Mouse (Mus musculus): Measurements from ENCODE around the gene Trhr2. TPM values are rescaled to one million over a fixed set of nuclear protein-coding genes. Genes with fewer than 3 reads are reported as not detected.
A peak's percentile ranks its signal among the peaks of the same experiment; 100 is the strongest.
"Not testable (repeated sequence)": the region's sequence is repeated elsewhere in the genome, so short reads cannot be mapped to it uniquely, and the experiment has no call there.

Gene Trhr2
- polyA plus RNA-seq, 1 experiment, result 0.35 TPM

DNA sequence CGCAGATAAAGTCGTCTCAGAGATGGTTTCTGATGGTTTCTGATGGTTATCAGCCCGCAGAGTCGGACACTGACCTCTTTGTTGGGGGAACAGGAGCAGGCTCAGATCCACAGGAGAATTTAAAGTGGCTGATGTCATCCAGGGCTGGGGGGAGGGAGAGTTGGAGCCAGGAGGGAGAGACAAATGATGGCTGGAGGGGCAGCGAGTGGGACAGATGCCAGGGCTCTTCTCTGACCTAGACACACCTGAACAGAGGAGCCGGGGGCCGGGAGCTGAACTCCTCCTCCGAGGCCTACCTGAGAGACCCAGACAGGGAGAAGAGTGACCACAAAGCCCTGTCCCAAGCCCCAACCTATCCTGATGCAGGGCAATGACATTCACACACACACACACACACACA lies 31.5 kb downstream of the Trhr2 start:
- TF ChIP-seq POLR2A (IDR thresholded peaks at IDR 0.05; ENCODE audit: control insufficient read depth, extremely low read depth, insufficient read depth, low read length, poor library complexity), result no peak
- TF ChIP-seq CTCF (IDR thresholded peaks at IDR 0.05; ENCODE audit: borderline replicate concordance, control insufficient read depth, extremely low read depth, insufficient read depth, low read length, poor library complexity), result no peak
- no peak overlapping the region for H3K27ac ChIP-seq (ENCODE audit: control insufficient read depth, insufficient read depth, low read length)
- DNase-seq, result no peak
- no peak overlapping the region for H3K4me3 ChIP-seq (ENCODE audit: control insufficient read depth, insufficient read depth, low read length)
- WGBS, result 98% methylated on average over 8 of the region's 8 CpGs
- peaks cover 6% of the 10 kb centered on the region; the same call in 1 of the 2 replicates for H3K36me3 ChIP-seq (ENCODE audit: control insufficient read depth, insufficient read depth, low read length)
- no peaks in the 10 kb centered on the region for H3K27me3 ChIP-seq (ENCODE audit: control insufficient read depth, insufficient read depth, low read length)
- H3K4me1 ChIP-seq (replicated peaks; ENCODE audit: control insufficient read depth, insufficient read depth, low read length), result peaks cover 13% of the 10 kb centered on the region

DNA sequence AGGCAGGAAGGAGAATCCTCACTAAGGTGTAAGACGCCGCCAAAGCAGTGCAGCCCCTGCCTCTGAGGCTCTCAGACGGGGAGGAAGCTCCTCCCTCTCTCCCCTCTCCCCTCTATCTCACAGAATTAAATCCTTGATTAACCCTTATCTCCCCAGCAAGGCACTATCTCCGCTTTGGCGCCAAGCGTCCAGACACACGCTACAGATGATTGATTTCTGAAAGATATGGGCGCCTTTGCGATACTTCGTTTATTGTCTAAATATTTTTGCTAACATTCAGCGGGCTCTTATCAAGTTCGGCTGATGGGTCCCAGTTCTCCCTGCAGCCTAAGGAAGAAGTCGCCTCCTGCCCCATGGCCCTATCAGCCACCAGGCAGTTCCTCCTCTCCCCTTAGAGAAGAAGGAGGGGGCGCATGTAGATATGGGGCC lies 34.4 kb downstream of the Trhr2 start:
- no peak for DNase-seq
- WGBS, result 96% methylated on average over 14 of the region's 14 CpGs
- no peak for TF ChIP-seq CTCF (IDR thresholded peaks at IDR 0.05; ENCODE audit: borderline replicate concordance, control insufficient read depth, extremely low read depth, insufficient read depth, low read length, poor library complexity)
- no peak for TF ChIP-seq POLR2A (IDR thresholded peaks at IDR 0.05; ENCODE audit: control insufficient read depth, extremely low read depth, insufficient read depth, low read length, poor library complexity)
- no peaks in the 10 kb centered on the region for H3K27me3 ChIP-seq (ENCODE audit: control insufficient read depth, insufficient read depth, low read length)
- H3K36me3 ChIP-seq (ENCODE audit: control insufficient read depth, insufficient read depth, low read length), result no peaks in the 10 kb centered on the region
- H3K27ac ChIP-seq (ENCODE audit: control insufficient read depth, insufficient read depth, low read length), result no peak overlapping the region
- H3K4me3 ChIP-seq (ENCODE audit: control insufficient read depth, insufficient read depth, low read length), result no peak overlapping the region
- peaks cover 15% of the 10 kb centered on the region for H3K4me1 ChIP-seq (replicated peaks; ENCODE audit: control insufficient read depth, insufficient read depth, low read length)

DNA sequence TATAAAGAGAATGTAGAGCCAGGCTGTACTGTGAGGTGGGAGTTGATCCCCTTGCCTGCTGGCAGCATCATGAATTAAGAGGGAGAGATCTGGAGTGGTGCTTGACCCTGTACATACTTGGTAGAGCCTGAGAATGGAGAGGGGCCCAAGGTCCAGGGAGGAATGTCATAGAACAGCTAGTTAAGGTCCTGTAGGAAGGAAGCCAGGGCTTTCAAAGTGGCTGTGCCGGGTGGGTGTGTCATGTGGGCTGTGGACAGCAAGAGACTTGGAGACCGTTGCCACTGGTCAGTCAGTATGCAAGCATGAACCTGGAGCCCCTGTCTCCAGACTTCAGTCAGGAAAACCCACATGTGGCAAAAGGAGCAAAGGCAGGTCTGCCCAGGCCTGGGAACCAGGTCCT lies 35.4 kb downstream of the Trhr2 start:
- Histone ChIP-seq H3K4me3 (ENCODE audit: control insufficient read depth, insufficient read depth, low read length) (no peak overlapping the region), H3K4me1 (replicated peaks; ENCODE audit: control insufficient read depth, insufficient read depth, low read length) (peaks cover 11% of the 10 kb centered on the region), H3K27ac (ENCODE audit: control insufficient read depth, insufficient read depth, low read length) (no peak overlapping the region), H3K36me3 (ENCODE audit: control insufficient read depth, insufficient read depth, low read length) (no peaks in the 10 kb centered on the region), H3K27me3 (ENCODE audit: control insufficient read depth, insufficient read depth, low read length) (no peaks in the 10 kb centered on the region)
- TF ChIP-seq CTCF (IDR thresholded peaks at IDR 0.05; ENCODE audit: borderline replicate concordance, control insufficient read depth, extremely low read depth, insufficient read depth, low read length, poor library complexity) (no peak), POLR2A (IDR thresholded peaks at IDR 0.05; ENCODE audit: control insufficient read depth, extremely low read depth, insufficient read depth, low read length, poor library complexity) (no peak)
- 93% methylated on average over 2 of the region's 2 CpGs for WGBS
- DNase-seq, result no peak

DNA sequence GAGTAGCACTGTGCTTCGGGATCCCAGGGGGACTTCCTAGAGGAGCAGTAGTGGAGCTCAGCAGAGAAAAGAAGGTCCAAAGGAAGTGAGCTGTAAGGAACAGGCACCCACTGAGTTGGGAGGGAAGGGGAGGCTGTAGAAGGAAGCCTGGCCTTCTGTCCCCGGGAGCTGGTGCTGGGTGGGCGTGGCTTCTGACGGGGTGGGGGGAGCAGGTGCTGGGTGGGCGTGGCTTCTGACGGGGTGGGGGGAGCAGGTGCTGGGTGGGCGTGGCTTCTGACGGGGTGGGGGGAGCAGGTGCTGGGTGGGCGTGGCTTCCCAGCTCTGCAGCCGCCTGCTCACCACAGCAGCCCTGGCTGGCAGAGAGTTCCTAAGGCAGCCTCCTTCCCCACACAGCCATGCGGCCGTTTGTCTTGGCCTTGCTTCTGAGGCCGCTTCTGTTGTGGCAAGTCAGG lies 36.6 kb downstream of the Trhr2 start:
- H3K27ac ChIP-seq (ENCODE audit: control insufficient read depth, insufficient read depth, low read length), result 0 out of 2 replicates have a peak overlapping the region, but pooled peaks have one; percentile 6
- 10% methylated on average over 12 of the region's 13 CpGs for WGBS
- not testable (repeated sequence) for H3K36me3 ChIP-seq (ENCODE audit: control insufficient read depth, insufficient read depth, low read length); H3K4me3 ChIP-seq (ENCODE audit: control insufficient read depth, insufficient read depth, low read length); H3K27me3 ChIP-seq (ENCODE audit: control insufficient read depth, insufficient read depth, low read length)
- peaks cover 18% of the 10 kb centered on the region for H3K4me1 ChIP-seq (replicated peaks; ENCODE audit: control insufficient read depth, insufficient read depth, low read length)
- peak; percentile 21 for DNase-seq

DNA sequence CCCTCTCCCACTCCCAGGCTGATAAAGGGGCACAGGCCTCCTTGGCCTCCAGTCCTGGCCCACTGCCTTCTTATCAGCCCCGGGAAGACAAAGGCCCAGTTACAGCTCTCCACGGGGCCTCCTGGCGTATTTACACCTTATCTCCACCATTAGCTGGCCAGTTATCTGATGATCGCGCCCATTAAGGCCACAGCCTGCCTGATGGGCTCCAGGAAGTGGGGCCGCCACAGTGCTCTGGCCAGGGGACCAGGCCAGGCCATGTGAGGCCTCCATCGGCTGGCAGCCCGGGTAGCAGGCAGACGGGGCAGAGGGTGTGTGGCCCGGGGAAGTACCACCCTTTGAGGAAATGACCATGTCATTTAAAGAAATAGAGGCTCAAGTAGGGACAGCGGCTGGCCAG lies 37.8 kb downstream of the Trhr2 start:
- no peaks in the 10 kb centered on the region for H3K27me3 ChIP-seq (ENCODE audit: control insufficient read depth, insufficient read depth, low read length)
- H3K36me3 ChIP-seq (ENCODE audit: control insufficient read depth, insufficient read depth, low read length), result no peaks in the 10 kb centered on the region
- 89% methylated on average over 11 of the region's 11 CpGs for WGBS
- DNase-seq, result no peak
- no peak overlapping the region for H3K27ac ChIP-seq (ENCODE audit: control insufficient read depth, insufficient read depth, low read length)
- peaks cover 29% of the 10 kb centered on the region for H3K4me1 ChIP-seq (replicated peaks; ENCODE audit: control insufficient read depth, insufficient read depth, low read length)
- no peak overlapping the region for H3K4me3 ChIP-seq (ENCODE audit: control insufficient read depth, insufficient read depth, low read length)
- TF ChIP-seq POLR2A (IDR thresholded peaks at IDR 0.05; ENCODE audit: control insufficient read depth, extremely low read depth, insufficient read depth, low read length, poor library complexity), result no peak
- no peak for TF ChIP-seq CTCF (IDR thresholded peaks at IDR 0.05; ENCODE audit: borderline replicate concordance, control insufficient read depth, extremely low read depth, insufficient read depth, low read length, poor library complexity)

DNA sequence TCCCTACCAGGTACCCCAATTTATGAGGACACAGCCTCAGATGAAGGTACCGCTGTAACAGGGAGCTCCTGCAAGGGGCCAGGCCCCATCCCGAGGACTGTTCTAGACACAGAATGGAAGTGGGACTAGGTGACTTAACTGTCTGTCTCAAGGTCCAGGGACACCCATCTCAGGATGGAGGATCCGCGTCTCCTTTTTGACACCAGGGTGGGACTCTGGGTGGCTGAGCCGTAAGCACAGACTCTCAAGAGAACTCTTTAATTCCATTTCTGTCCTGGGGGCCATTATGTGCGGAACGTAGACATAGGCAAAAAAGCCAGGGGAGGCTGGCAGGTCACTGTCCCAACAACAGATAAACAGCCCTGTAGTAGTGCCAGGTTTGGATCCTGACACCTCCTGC lies 38.4 kb downstream of the Trhr2 start:
- no peak for DNase-seq
- no peak for TF ChIP-seq CTCF (IDR thresholded peaks at IDR 0.05; ENCODE audit: borderline replicate concordance, control insufficient read depth, extremely low read depth, insufficient read depth, low read length, poor library complexity)
- TF ChIP-seq POLR2A (IDR thresholded peaks at IDR 0.05; ENCODE audit: control insufficient read depth, extremely low read depth, insufficient read depth, low read length, poor library complexity), result no peak
- H3K4me3 ChIP-seq (ENCODE audit: control insufficient read depth, insufficient read depth, low read length), result no peak overlapping the region
- peaks cover 29% of the 10 kb centered on the region for H3K4me1 ChIP-seq (replicated peaks; ENCODE audit: control insufficient read depth, insufficient read depth, low read length)
- H3K27ac ChIP-seq (ENCODE audit: control insufficient read depth, insufficient read depth, low read length), result no peak overlapping the region
- H3K36me3 ChIP-seq (ENCODE audit: control insufficient read depth, insufficient read depth, low read length), result no peaks in the 10 kb centered on the region
- 97% methylated on average over 7 of the region's 7 CpGs for WGBS
- no peaks in the 10 kb centered on the region for H3K27me3 ChIP-seq (ENCODE audit: control insufficient read depth, insufficient read depth, low read length)

DNA sequence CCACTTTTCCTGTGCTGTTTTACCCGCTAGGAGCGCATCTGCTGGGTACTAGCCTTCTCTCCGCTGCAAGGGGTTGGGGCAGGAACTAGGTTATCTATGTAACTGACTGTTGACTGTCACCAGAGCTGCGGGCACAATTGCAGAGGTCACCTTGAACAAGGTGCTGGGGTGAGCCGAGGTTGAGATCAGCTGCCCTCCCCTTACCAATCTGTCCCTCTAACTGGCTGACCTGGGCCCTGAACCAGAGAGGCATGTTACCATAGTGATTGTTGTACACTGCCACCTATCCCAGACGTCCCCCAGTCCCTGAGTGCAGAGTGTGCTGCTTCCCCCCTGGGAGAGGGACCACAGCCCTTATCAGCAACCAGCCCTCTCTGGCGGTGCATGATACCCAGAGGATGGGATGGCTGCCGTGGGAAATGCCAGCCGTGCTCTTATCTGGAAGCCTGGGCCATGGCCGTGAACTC lies 39.1 kb downstream of the Trhr2 start:
- TF ChIP-seq CTCF (IDR thresholded peaks at IDR 0.05; ENCODE audit: borderline replicate concordance, control insufficient read depth, extremely low read depth, insufficient read depth, low read length, poor library complexity), result no peak
- no peak for TF ChIP-seq POLR2A (IDR thresholded peaks at IDR 0.05; ENCODE audit: control insufficient read depth, extremely low read depth, insufficient read depth, low read length, poor library complexity)
- Histone ChIP-seq H3K36me3 (ENCODE audit: control insufficient read depth, insufficient read depth, low read length) (no peaks in the 10 kb centered on the region), H3K27me3 (ENCODE audit: control insufficient read depth, insufficient read depth, low read length) (no peaks in the 10 kb centered on the region), H3K4me1 (replicated peaks; ENCODE audit: control insufficient read depth, insufficient read depth, low read length) (peaks cover 29% of the 10 kb centered on the region), H3K4me3 (ENCODE audit: control insufficient read depth, insufficient read depth, low read length) (no peak overlapping the region), H3K27ac (ENCODE audit: control insufficient read depth, insufficient read depth, low read length) (no peak overlapping the region)
- WGBS, result 94% methylated on average over 10 of the region's 10 CpGs
- DNase-seq, result no peak

Data from thymus, adult 2 months (tissue).